Comparison of ENCODE assay signal across 8 mouse cellular contexts in genomic region chr2:166996533-166996894, GRCm38 (mm10). TPM values are rescaled to one million over a fixed set of nuclear protein-coding genes. Genes with fewer than 3 reads are reported as not detected.
DNase-seq lines count a peak whose midpoint lies in the region; ATAC-seq and TF ChIP-seq lines count a peak whose summit lies in the region.

No protein-coding gene starts in this region.

- ATAC-seq in heart, embryonic 11.5 days (replicated peaks; ENCODE audit: insufficient number of reproducible peaks, low FRiP score, low TSS enrichment) = peak; percentile 24
- peak; percentile 23 for ATAC-seq in forebrain, embryonic 16.5 days
- no peak for ATAC-seq in monocyte, adult 5-6 weeks (replicated peaks; ENCODE audit: insufficient number of reproducible peaks, low FRiP score, low TSS enrichment, poor library complexity, severe bottlenecking)

- WGBS in heart, embryonic 11.5 days (ENCODE audit: insufficient replicate concordance) = 35% methylated on average over 8 of the region's 8 CpGs
- WGBS in forebrain, embryonic 16.5 days = 37% methylated on average over 8 of the region's 8 CpGs
- WGBS in macrophage (ENCODE audit: missing documents) = 35% methylated on average over 8 of the region's 8 CpGs

- intact Hi-C loops in heart, postnatal 14 days (cut with DNase I) = no loop called here

- H3K4me2 ChIP-seq in heart, embryonic 11.5 days = peak overlapping the region; percentile 63
- peak overlapping the region; percentile 57 for H3K4me2 ChIP-seq in forebrain, embryonic 16.5 days (ENCODE audit: low read length)

- no peaks in the 10 kb centered on the region for H3K27me3 ChIP-seq in heart, embryonic 11.5 days (ENCODE audit: control insufficient read depth, insufficient read depth, low read length)
- no peaks in the 10 kb centered on the region for H3K27me3 ChIP-seq in ES-Bruce4 (ENCODE audit: control insufficient read depth, insufficient read depth, low read length, poor library complexity, severe bottlenecking)
- no peaks in the 10 kb centered on the region for H3K27me3 ChIP-seq in forebrain, embryonic 16.5 days (replicated peaks; ENCODE audit: control insufficient read depth, insufficient read depth, low read length)

- H3K9ac ChIP-seq in heart, embryonic 11.5 days (ENCODE audit: low read depth, low read length) = peak overlapping the region; percentile 80
- H3K9ac ChIP-seq in ES-Bruce4 (ENCODE audit: low read depth, poor library complexity, severe bottlenecking) = peak overlapping the region; percentile 76
- H3K9ac ChIP-seq in forebrain, embryonic 16.5 days (replicated peaks; ENCODE audit: low read depth, low read length) = peak overlapping the region; percentile 55

- no peaks in the 10 kb centered on the region for H3K9me3 ChIP-seq in heart, embryonic 11.5 days (replicated peaks; ENCODE audit: control insufficient read depth, low read length)
- no peaks in the 10 kb centered on the region for H3K9me3 ChIP-seq in ES-Bruce4 (replicated peaks; ENCODE audit: control insufficient read depth, insufficient read depth, low read length, poor library complexity, severe bottlenecking)
- no peaks in the 10 kb centered on the region for H3K9me3 ChIP-seq in forebrain, embryonic 16.5 days (ENCODE audit: control insufficient read depth, low read length)

- TF ChIP-seq CTCF in ES-Bruce4 (IDR thresholded peaks at IDR 0.05; ENCODE audit: low read depth, low read length) = no peak

- H3K27ac ChIP-seq in heart, embryonic 11.5 days (ENCODE audit: low read depth, low read length) = peak overlapping the region; percentile 98
- peak overlapping the region; percentile 91 for H3K27ac ChIP-seq in ES-Bruce4 (ENCODE audit: insufficient read depth, low read length)
- peak overlapping the region; percentile 49 for H3K27ac ChIP-seq in forebrain, embryonic 16.5 days (ENCODE audit: low read length)
- peak overlapping the region; percentile 68 for H3K27ac ChIP-seq in macrophage

- TF ChIP-seq POLR2A in ES-Bruce4 (IDR thresholded peaks at IDR 0.05; ENCODE audit: insufficient read depth, low read length) = no peak

- no peaks in the 10 kb centered on the region for H3K36me3 ChIP-seq in heart, embryonic 11.5 days (ENCODE audit: control insufficient read depth, insufficient read depth, low read length)
- H3K36me3 ChIP-seq in ES-Bruce4 (ENCODE audit: control insufficient read depth, insufficient read depth, low read length, poor library complexity, severe bottlenecking) (no peaks in the 10 kb centered on the region), macrophage (ENCODE audit: inconsistent target) (no peaks in the 10 kb centered on the region)
- H3K36me3 ChIP-seq in forebrain, embryonic 16.5 days (ENCODE audit: control insufficient read depth, insufficient read depth) = no peaks in the 10 kb centered on the region

- no peak for DNase-seq in heart, postnatal 14 days
- no peak for DNase-seq in frontal cortex, postnatal 14 days (ENCODE audit: low spot score in 2 of 2)
- no peak for DNase-seq in ovary, postnatal 14 days (ENCODE audit: low spot score)

- H3K4me3 ChIP-seq in heart, embryonic 11.5 days (ENCODE audit: low read depth, low read length) = peak overlapping the region; percentile 85
- H3K4me3 ChIP-seq in ES-Bruce4 (ENCODE audit: low read depth, low read length) (peak overlapping the region; percentile 97), macrophage (ENCODE audit: inconsistent target) (peak overlapping the region; percentile 33)
- H3K4me3 ChIP-seq in forebrain, embryonic 16.5 days (replicated peaks; ENCODE audit: low read length) = peak overlapping the region; percentile 87

- peaks cover 41% of the 10 kb centered on the region for H3K79me2 ChIP-seq in macrophage (ENCODE audit: inconsistent target)

- H3K4me1 ChIP-seq in heart, embryonic 11.5 days (ENCODE audit: control insufficient read depth, insufficient read depth, low read length) = peaks cover 18% of the 10 kb centered on the region
- no peaks in the 10 kb centered on the region for H3K4me1 ChIP-seq in ES-Bruce4 (ENCODE audit: control insufficient read depth, insufficient read depth, low read length)
- peaks cover 29% of the 10 kb centered on the region for H3K4me1 ChIP-seq in forebrain, embryonic 16.5 days (replicated peaks; ENCODE audit: control insufficient read depth, insufficient read depth, low read length)

- TF ChIP-seq EP300 in ES-Bruce4 (IDR thresholded peaks at IDR 0.05; ENCODE audit: insufficient read depth, low read depth, low read length) = no peak

RNA-seq across cellular contexts. Expression of gene Stau1, which starts 0.4 kb away (rescaled TPM):
- 55.6 and 62.0 TPM in 2 replicates for polyA plus RNA-seq in heart, embryonic 11.5 days (2014; fragmentation: Nextera tagmentation; extraction: Ambion mirVana)
- total RNA-seq in heart, postnatal 14 days (2021) = 10 to 100 TPM; 42.1 to 47.2 TPM
- polyA plus RNA-seq in ES-Bruce4 (2011; ENCODE audit: insufficient read depth, insufficient read length, low read depth, missing spikeins) (50.1 and 55.4 TPM in 2 replicates), macrophage (2018) (33.2 to 69.7 TPM (median 44.1 TPM) in 3 replicates)
- polyA plus RNA-seq in forebrain, embryonic 16.5 days (2015; fragmentation: Nextera tagmentation; extraction: Ambion mirVana) = 131 and 145 TPM in 2 replicates
- 100 to 1,000 TPM in 24 of 26 experiments, 10 to 100 TPM in 2; 98.0 to 265 (median 128) TPM for total RNA-seq in macrophage (2018; cell fraction: chromatin; rRNA removed)
- 10 to 100 TPM; 43.9 to 68.0 (median 53.0) TPM for total RNA-seq in macrophage (2018; cell fraction: cytosol; rRNA removed)
- 100 to 1,000 TPM in 3 of 26 experiments, 10 to 100 TPM in 23; 58.7 to 250 (median 84.6) TPM for total RNA-seq in macrophage (2018; cell fraction: nucleus; rRNA removed)
- total RNA-seq in monocyte, adult 5-6 weeks (2017) = 48.5 to 62.6 TPM (median 52.8 TPM) in 3 replicates

RNA-seq across cellular contexts. Expression of gene Ddx27, which starts 18.5 kb away (rescaled TPM):
- 29.3 and 30.6 TPM in 2 replicates for polyA plus RNA-seq in heart, embryonic 11.5 days (2014; fragmentation: Nextera tagmentation; extraction: Ambion mirVana)
- 10 to 100 TPM; 12.3 to 13.7 TPM for total RNA-seq in heart, postnatal 14 days (2021)
- polyA plus RNA-seq in ES-Bruce4 (2011; ENCODE audit: insufficient read depth, insufficient read length, low read depth, missing spikeins) = 72.1 and 75.7 TPM in 2 replicates
- 41.0 and 45.0 TPM in 2 replicates for polyA plus RNA-seq in forebrain, embryonic 16.5 days (2015; fragmentation: Nextera tagmentation; extraction: Ambion mirVana)
- total RNA-seq in macrophage (2018; cell fraction: chromatin; rRNA removed) = 100 to 1,000 TPM in 1 of 26 experiments, 10 to 100 TPM in 25; 22.9 to 107 (median 48.0) TPM
- total RNA-seq in macrophage (2018; cell fraction: cytosol; rRNA removed) = 10 to 100 TPM; 16.7 to 23.4 (median 20.4) TPM
- total RNA-seq in macrophage (2018; cell fraction: nucleus; rRNA removed) = 10 to 100 TPM; 16.6 to 64.4 (median 23.7) TPM
- polyA plus RNA-seq in macrophage (2018) = 15.6 to 38.1 TPM (median 33.2 TPM) in 3 replicates
- total RNA-seq in monocyte, adult 5-6 weeks (2017) = 80.0 to 90.5 TPM (median 85.6 TPM) in 3 replicates

Comparison
In these comparisons a context has a peak if more than half of its experiments do, and no peak if none do; other contexts are left out.
1. H3K4me3 ChIP-seq: peak in every context shown above with its lines; median percentile 97 in ES-Bruce4; 87 in forebrain, embryonic 16.5 days; 85 in heart, embryonic 11.5 days; 33 in macrophage.